Mouse (Mus musculus): ENCODE results near the gene Fdxr.

DNA sequence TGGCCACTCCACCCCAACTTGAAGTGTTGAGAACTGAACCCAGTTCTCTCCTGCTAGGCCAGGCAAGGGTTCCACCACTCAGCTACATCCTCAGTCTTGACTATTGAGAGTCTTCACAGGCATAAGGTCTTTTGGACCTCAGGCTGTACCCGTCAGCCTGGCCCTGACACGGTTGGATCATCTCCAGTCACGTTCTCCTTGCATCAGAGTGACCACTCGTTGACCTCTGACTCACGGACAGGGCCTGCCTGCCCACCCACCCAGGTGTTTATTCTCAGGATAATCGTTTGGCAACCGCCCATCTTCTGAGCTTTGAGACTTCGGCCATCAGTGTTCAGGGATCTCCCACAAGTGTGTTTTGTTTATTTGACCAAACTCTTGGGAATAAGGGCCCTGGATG, 26.3 kb upstream of the Fdxr start:
- TF ChIP-seq POLR2A (IDR thresholded peaks at IDR 0.05; ENCODE audit: borderline replicate concordance, insufficient read depth, low read length) (no peak), CTCF (IDR thresholded peaks at IDR 0.05; ENCODE audit: borderline replicate concordance, insufficient read depth, low read depth, low read length) (no peak)
